Comparison of ENCODE assay signal across 8 mouse cellular contexts in genomic region chr6:122391725-122392667, GRCm38 (mm10). TPM values are rescaled to one million over a fixed set of nuclear protein-coding genes. Genes with fewer than 3 reads are reported as not detected.
A peak's percentile ranks its signal among the peaks of the same experiment; 100 is the strongest.
DNase-seq lines count a peak whose midpoint lies in the region; ATAC-seq lines count a peak whose summit lies in the region.

No protein-coding gene starts in this region.

- H3K4me3 ChIP-seq in hindbrain, embryonic 14.5 days (replicated peaks; ENCODE audit: low read length): no peak overlapping the region

- no peaks in the 10 kb centered on the region for H3K27me3 ChIP-seq in hindbrain, embryonic 14.5 days (ENCODE audit: control insufficient read depth, insufficient read depth, low read length)

- H3K36me3 ChIP-seq in hindbrain, embryonic 14.5 days (replicated peaks; ENCODE audit: control insufficient read depth, insufficient read depth): no peaks in the 10 kb centered on the region

- H3K4me2 ChIP-seq in hindbrain, embryonic 14.5 days (replicated peaks): peak overlapping the region; percentile 28; the same call in 1 of the 2 replicates

- H3K27ac ChIP-seq in hindbrain, embryonic 14.5 days: no peak overlapping the region

- H3K9me3 ChIP-seq in hindbrain, embryonic 14.5 days (ENCODE audit: control insufficient read depth, low read length): no peaks in the 10 kb centered on the region

- H3K4me1 ChIP-seq in hindbrain, embryonic 14.5 days (replicated peaks; ENCODE audit: control insufficient read depth, insufficient read depth, low read length): no peaks in the 10 kb centered on the region

- DNase-seq in WW6 (ENCODE audit: low read depth, low spot score): peak; percentile 83
- DNase-seq in cerebellum, postnatal 36 days: peak; percentile 66 to 69
- peak; percentile 37 to 68 for DNase-seq in frontal cortex, postnatal 25 days (ENCODE audit: low spot score in 2 of 2)
- DNase-seq in hindbrain, embryonic 14.5 days (ENCODE audit: low spot score): peak; percentile 86
- DNase-seq in layer of hippocampus, postnatal 25 days (ENCODE audit: extremely low spot score in 1 of 2, low spot score in 1 of 2): peak; percentile 54 to 82
- peak; percentile 79 for DNase-seq in lung, postnatal 10 days
- DNase-seq in retina, embryonic 14.5 days (ENCODE audit: low spot score): peak; percentile 88
- peak; percentile 30 to 60 for DNase-seq in urinary bladder, adult 18-20 months (ENCODE audit: low spot score in 2 of 2)

- WGBS in hindbrain, embryonic 14.5 days: 37% methylated on average over 29 of the region's 29 CpGs

- peak; percentile 82 for ATAC-seq in hindbrain, embryonic 14.5 days (ENCODE audit: low FRiP score)

- no peak overlapping the region for H3K9ac ChIP-seq in hindbrain, embryonic 14.5 days

RNA-seq across cellular contexts. Expression of gene Phc1, which starts 51.6 kb away (rescaled TPM):
- polyA plus RNA-seq in hindbrain, embryonic 14.5 days (2014; fragmentation: Nextera tagmentation; extraction: Ambion mirVana): 37.0 and 39.0 TPM in 2 replicates
- total RNA-seq in layer of hippocampus, postnatal 25 days (2021): 10 to 100 TPM; 58.4 to 68.5 TPM
